Mouse (Mus musculus) midbrain, postnatal 0 days (tissue): Measurements from ENCODE around the gene Jph2. TPM values are rescaled to one million over a fixed set of nuclear protein-coding genes. Genes with fewer than 3 reads are reported as not detected.

Experiments used
- ATAC-seq: fragments of 200-750 bp; cut with Nextera tagmentation; 2 replicates; pipeline ENCODE4 v1.8.0; 2017; ENCODE audit warnings: moderate number of reproducible peaks, mild to moderate bottlenecking, moderate TSS enrichment, moderate library complexity; ENCODE audit not compliant: low FRiP score
- DNase-seq: peaks from one replicate; pipeline ENCODE4 v3.0.0-alpha.2; 2015; ENCODE audit warnings: low spot score
- H3K27ac ChIP-seq: fragments of 300-500 bp; sonication (generic); 2 replicates; pipeline ENCODE4 v1.5.1; 2014; ENCODE audit warnings: low read depth, mild to moderate bottlenecking, low read length, mixed read lengths
- H3K27me3 ChIP-seq: fragments of 300-500 bp; sonication (generic); 2 replicates; pipeline ENCODE4 v1.6.1; 2014; ENCODE audit warnings: low read length, control low read depth, mixed read lengths; ENCODE audit not compliant: insufficient read depth
- H3K36me3 ChIP-seq: fragments of 300-500 bp; sonication (generic); 2 replicates; pipeline ENCODE4 v1.6.1; 2014; ENCODE audit warnings: low read length, control low read depth, mixed read lengths; ENCODE audit not compliant: insufficient read depth
- H3K4me1 ChIP-seq: fragments of 300-500 bp; sonication (generic); 2 replicates; pipeline ENCODE4 v1.6.1; 2014; ENCODE audit warnings: mild to moderate bottlenecking, control low read depth, antibody characterized with exemption, low read length, mixed read lengths; ENCODE audit not compliant: insufficient read depth
- H3K4me2 ChIP-seq: fragments of 300-500 bp; sonication (generic); 2 replicates; pipeline ENCODE4 v1.6.1; 2014; ENCODE audit warnings: low read depth, mild to moderate bottlenecking, low read length, mixed read lengths; ENCODE audit not compliant: poor library complexity, severe bottlenecking
- H3K4me3 ChIP-seq: fragments of 300-500 bp; sonication (generic); 2 replicates; pipeline ENCODE4 v1.5.1; 2014; ENCODE audit warnings: low read depth, mild to moderate bottlenecking, low read length, moderate library complexity
- H3K9ac ChIP-seq: fragments of 300-500 bp; sonication (generic); replicated peaks from 2 replicates; pipeline ENCODE4 v1.6.1; 2014; ENCODE audit warnings: mild to moderate bottlenecking, low read length, moderate library complexity, mixed read lengths; ENCODE audit not compliant: poor library complexity, severe bottlenecking
- H3K9me3 ChIP-seq: fragments of 300-500 bp; sonication (generic); 2 replicates; pipeline ENCODE4 v1.6.1; 2016; ENCODE audit warnings: low read length, control low read depth
- CTCF ChIP-seq: IDR thresholded peaks from 2 replicates; pipeline ENCODE4 v1.5.1; 2016; ENCODE audit warnings: antibody characterized with exemption, mild to moderate bottlenecking
- WGBS: fragments of 180-500 bp; shearing (Covaris S2); extraction: QIAGEN DNeasy Blood & Tissue Kit; methylation state at CpG from one replicate; pipeline ENCODE4 v1.1.7; 2014; 5-methylcytosine and 5-hydroxymethylcytosine counted together
- polyA plus RNA-seq: library from polyadenylated mRNA; unstranded; fragments of >200 nt; fragmentation: Nextera tagmentation; extraction: Ambion mirVana; gene quantifications from 2 replicates; pipeline ENCODE4 v1.2.1, GENCODE M21; 2015
- total RNA-seq: library from RNA; depleted of rRNA; stranded (reverse); fragments of >200 nt; gene quantifications from 2 replicates; pipeline ENCODE4 v1.2.3, GENCODE M21; 2014

The Jph2 gene
- total and polyA plus RNA-seq, 2 experiments from 2014 or later = 1.5 to 3.5 TPM

- TF ChIP-seq CTCF = no peak
- no peaks in the 10 kb centered on the region for H3K36me3 ChIP-seq
- no peaks in the 10 kb centered on the region for H3K27me3 ChIP-seq
- H3K9me3 ChIP-seq = no peaks in the 10 kb centered on the region
- H3K4me1 ChIP-seq = no peaks in the 10 kb centered on the region
- H3K4me3 ChIP-seq = no peak overlapping the region
- H3K4me2 ChIP-seq = no peak overlapping the region
- H3K27ac ChIP-seq = no peak overlapping the region
- ATAC-seq = no peak
- no peak for DNase-seq
- H3K9ac ChIP-seq = no peak overlapping the region
- 79% methylated on average over 12 of the region's 12 CpGs for WGBS
Observed at GRCm38 (mm10) chr2:163362940-163363921, 34.6 kb downstream of the Jph2 start.

GRCm38 (mm10) chr2:163360858-163361623 lies 36.8 kb downstream of the Jph2 start:
- TF ChIP-seq CTCF = no peak
- H3K4me3 ChIP-seq = no peak overlapping the region
- no peak overlapping the region for H3K27ac ChIP-seq
- H3K4me2 ChIP-seq = no peak overlapping the region
- ATAC-seq (no peak), DNase-seq (no peak)
- H3K9ac ChIP-seq = no peak overlapping the region
- H3K36me3 ChIP-seq = no peaks in the 10 kb centered on the region
- 84% methylated on average over 16 of the region's 16 CpGs for WGBS
- H3K9me3 ChIP-seq = no peaks in the 10 kb centered on the region
- H3K27me3 ChIP-seq = no peaks in the 10 kb centered on the region
- H3K4me1 ChIP-seq = no peaks in the 10 kb centered on the region

GRCm38 (mm10) chr2:163359253-163359652 lies 38.5 kb downstream of the Jph2 start:
- DNase-seq (no peak), ATAC-seq (no peak)
- H3K36me3 ChIP-seq = no peaks in the 10 kb centered on the region
- WGBS = 76% methylated on average over 2 of the region's 2 CpGs
- no peak overlapping the region for H3K9ac ChIP-seq
- no peaks in the 10 kb centered on the region for H3K9me3 ChIP-seq
- H3K27ac ChIP-seq = no peak overlapping the region
- no peak for TF ChIP-seq CTCF
- no peaks in the 10 kb centered on the region for H3K27me3 ChIP-seq
- no peaks in the 10 kb centered on the region for H3K4me1 ChIP-seq
- H3K4me3 ChIP-seq = no peak overlapping the region
- H3K4me2 ChIP-seq = no peak overlapping the region

GRCm38 (mm10) chr2:163358662-163359061 lies 39.1 kb downstream of the Jph2 start:
- Histone ChIP-seq H3K36me3 (no peaks in the 10 kb centered on the region), H3K9ac (no peak overlapping the region), H3K4me1 (no peaks in the 10 kb centered on the region), H3K27me3 (no peaks in the 10 kb centered on the region), H3K27ac (no peak overlapping the region), H3K9me3 (no peaks in the 10 kb centered on the region), H3K4me3 (no peak overlapping the region), H3K4me2 (no peak overlapping the region)
- no peak for TF ChIP-seq CTCF
- 73% methylated on average over 5 of the region's 5 CpGs for WGBS
- DNase-seq (no peak), ATAC-seq (no peak)

- WGBS = 81% methylated on average over 12 of the region's 12 CpGs
- no peak overlapping the region for H3K4me2 ChIP-seq
- H3K9me3 ChIP-seq = no peaks in the 10 kb centered on the region
- no peaks in the 10 kb centered on the region for H3K27me3 ChIP-seq
- ATAC-seq (no peak), DNase-seq (no peak)
- no peak overlapping the region for H3K27ac ChIP-seq
- H3K4me3 ChIP-seq = no peak overlapping the region
- no peaks in the 10 kb centered on the region for H3K4me1 ChIP-seq
- TF ChIP-seq CTCF = no peak
- no peaks in the 10 kb centered on the region for H3K36me3 ChIP-seq
- no peak overlapping the region for H3K9ac ChIP-seq
Observed at GRCm38 (mm10) chr2:163356113-163356840, 41.5 kb downstream of the Jph2 start.
